Mouse (Mus musculus): ENCODE results near the gene 2810004N23Rik.

The 2810004N23Rik gene

GRCm38 (mm10) chr8:124862321-124863162 is at the start of gene 2810004N23Rik, which contains the start of gene Gnpat:
2810004N23Rik (minus strand) TSS chr8:124863120.
Gnpat (plus strand) TSS chr8:124863033.
- DNase-seq (ENCODE audit: low read depth, low spot score) = peak; percentile 78

- no peak for DNase-seq (ENCODE audit: low read depth, low spot score)
Measured at GRCm38 (mm10) chr8:124911938-124912872, 49.3 kb upstream of the 2810004N23Rik start.

GRCm38 (mm10) chr8:124910349-124910748 is 47.4 kb upstream of the 2810004N23Rik start:
- no peak for DNase-seq (ENCODE audit: low read depth, low spot score)

GRCm38 (mm10) chr8:124909936-124910335 is 47.0 kb upstream of the 2810004N23Rik start:
- no peak for DNase-seq (ENCODE audit: low read depth, low spot score)

- no peak for DNase-seq (ENCODE audit: low read depth, low spot score)
Measured at GRCm38 (mm10) chr8:124905482-124905881, 42.6 kb upstream of the 2810004N23Rik start.

GRCm38 (mm10) chr8:124903198-124903597 is 40.3 kb upstream of the 2810004N23Rik start:
- DNase-seq (ENCODE audit: low read depth, low spot score) = no peak

GRCm38 (mm10) chr8:124898251-124898905 is 35.5 kb upstream of the 2810004N23Rik start:
- no peak for DNase-seq (ENCODE audit: low read depth, low spot score)

- peak; percentile 92 for DNase-seq (ENCODE audit: low read depth, low spot score)
Measured at GRCm38 (mm10) chr8:124897386-124898250, 34.7 kb upstream of the 2810004N23Rik start, which contains the start of the genes Exoc8 and Sprtn. Exoc8 (minus strand) TSS chr8:124897705. Sprtn (plus strand) TSS chr8:124897886.

- no peak for DNase-seq (ENCODE audit: low read depth, low spot score)
Measured at GRCm38 (mm10) chr8:124896632-124897385, 33.9 kb upstream of the 2810004N23Rik start.

GRCm38 (mm10) chr8:124896010-124896631 is 33.2 kb upstream of the 2810004N23Rik start:
- no peak for DNase-seq (ENCODE audit: low read depth, low spot score)

GRCm38 (mm10) chr8:124892596-124892995 is 29.7 kb upstream of the 2810004N23Rik start:
- no peak for DNase-seq (ENCODE audit: low read depth, low spot score)

GRCm38 (mm10) chr8:124888385-124888784 is 25.5 kb upstream of the 2810004N23Rik start:
- no peak for DNase-seq (ENCODE audit: low read depth, low spot score)

GRCm38 (mm10) chr8:124878946-124879526 is 16.1 kb upstream of the 2810004N23Rik start:
- no peak for DNase-seq (ENCODE audit: low read depth, low spot score)

GRCm38 (mm10) chr8:124878141-124878540 is 15.2 kb upstream of the 2810004N23Rik start:
- DNase-seq (ENCODE audit: low read depth, low spot score) = no peak

- no peak for DNase-seq (ENCODE audit: low read depth, low spot score)
Measured at GRCm38 (mm10) chr8:124872690-124873089, 9.8 kb upstream of the 2810004N23Rik start.

GRCm38 (mm10) chr8:124872081-124872480 is 9.2 kb upstream of the 2810004N23Rik start:
- DNase-seq (ENCODE audit: low read depth, low spot score) = no peak

- DNase-seq (ENCODE audit: low read depth, low spot score) = no peak
Measured at GRCm38 (mm10) chr8:124871474-124871873, 8.6 kb upstream of the 2810004N23Rik start.

- no peak for DNase-seq (ENCODE audit: low read depth, low spot score)
Measured at GRCm38 (mm10) chr8:124869708-124870107, 6.8 kb upstream of the 2810004N23Rik start.

GRCm38 (mm10) chr8:124867126-124867525 is 4.2 kb upstream of the 2810004N23Rik start:
- DNase-seq (ENCODE audit: low read depth, low spot score) = no peak
